Mouse (Mus musculus) inflammation-experienced regulatory T-cells, adult 6 months (primary cell): ENCODE data around the gene Ppcs. TPM values are rescaled to one million over a fixed set of nuclear protein-coding genes. Genes with fewer than 3 reads are reported as not detected.

Source experiments
- ATAC-seq: one replicate; pipeline ENCODE4 v1.8.0; 2017
- polyA plus RNA-seq, 3 experiments: library from polyadenylated mRNA; unstranded; fragments of 100-300 nt; shearing (Covaris generic); gene quantifications; one replicate each; pipeline ENCODE4 v1.2.1; 2017

Ppcs gene
- 10 to 100 TPM; 58.2 to 69.1 (median 59.0) TPM for polyA plus RNA-seq

DNA sequence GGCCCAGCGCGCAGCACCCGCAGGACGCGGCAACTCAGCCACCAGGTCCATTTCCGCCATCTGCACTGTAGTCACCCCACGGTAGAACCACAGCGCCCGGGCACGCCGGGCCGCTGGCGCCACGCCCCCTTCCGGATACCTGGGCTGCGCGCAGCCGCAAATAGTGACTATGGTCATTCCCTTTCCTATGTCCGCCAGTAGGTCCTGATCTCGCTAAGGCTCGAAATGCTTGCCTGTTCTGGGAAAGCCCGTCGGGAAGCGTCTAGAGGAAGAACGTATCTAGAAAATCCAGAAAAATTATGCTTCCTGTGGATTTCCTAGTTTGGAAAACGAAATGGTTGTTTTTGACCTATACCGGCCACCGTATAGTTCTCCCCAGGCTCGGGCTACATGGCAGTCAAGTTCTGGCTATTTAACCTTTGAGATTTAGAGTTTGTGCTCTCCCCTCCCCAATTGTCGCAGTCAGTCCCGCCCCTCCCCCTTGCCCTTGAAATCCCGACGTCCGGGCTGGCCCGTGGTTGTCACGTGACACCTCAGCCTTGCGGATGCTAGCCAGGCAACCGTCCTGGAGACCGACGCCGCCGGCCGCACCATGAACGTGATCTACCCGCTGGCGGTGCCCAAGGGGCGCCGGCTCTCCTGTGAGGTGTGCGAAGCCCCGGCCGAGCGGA, at the start of gene Ppcs, which contains the start of gene Zmynd12:
TSS of gene Ppcs (minus strand) at position 127 of the 671 bp plus-strand sequence.
TSS of gene Zmynd12 (plus strand) at position 521 of the 671 bp plus-strand sequence.
- peak; percentile 93 for ATAC-seq

DNA sequence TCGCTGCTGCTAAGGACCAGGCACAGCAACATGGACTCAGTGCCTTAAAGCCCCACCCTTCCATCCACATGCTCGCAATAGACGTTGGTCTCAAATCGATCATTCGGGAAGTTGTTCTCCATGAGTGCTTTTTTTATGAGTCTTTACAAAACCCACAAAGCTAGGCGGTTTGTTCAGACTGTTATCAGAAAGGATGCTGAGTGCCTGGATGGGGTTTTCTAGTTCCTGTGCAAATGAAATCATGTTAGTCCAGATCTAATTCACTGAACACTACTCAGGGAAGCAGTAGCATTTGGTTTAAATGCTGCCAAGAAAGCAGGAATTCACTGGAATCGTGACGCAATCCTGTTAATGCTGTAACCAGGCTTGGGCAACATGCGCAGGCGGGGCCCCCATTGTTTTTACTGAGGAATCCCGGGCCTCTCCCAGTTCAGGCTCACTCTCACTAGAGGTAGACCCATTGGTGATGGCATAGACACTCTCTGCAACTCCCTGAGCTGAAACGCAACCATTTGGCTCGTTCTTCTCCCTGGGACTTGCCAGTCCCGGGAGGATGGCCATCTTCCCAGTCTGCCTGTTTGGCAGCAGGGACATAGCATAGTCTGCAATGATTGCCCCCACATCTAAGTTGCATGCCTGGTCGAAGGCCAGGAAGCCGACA, 45.6 kb upstream of the Ppcs start:
- ATAC-seq = no peak

DNA sequence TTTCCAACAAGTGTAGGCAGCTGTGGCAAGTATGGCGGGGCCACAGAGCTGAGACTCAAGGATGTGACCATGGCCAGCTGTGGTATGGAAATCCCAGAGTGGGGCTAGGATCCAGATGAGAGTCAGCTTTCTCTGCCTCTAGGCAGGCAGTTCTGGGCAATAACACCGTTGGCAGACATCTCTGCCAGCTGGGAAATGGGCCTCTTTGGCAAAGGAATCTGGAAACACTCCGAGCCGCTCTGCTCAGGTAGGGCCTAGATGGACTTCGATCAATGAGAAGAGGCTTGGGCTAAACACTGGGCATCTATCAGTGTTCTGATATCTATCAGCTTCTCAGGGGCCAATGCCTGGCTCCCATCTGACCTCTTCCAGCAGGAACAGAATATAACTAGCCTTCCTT, 43.6 kb upstream of the Ppcs start:
- no peak for ATAC-seq

DNA sequence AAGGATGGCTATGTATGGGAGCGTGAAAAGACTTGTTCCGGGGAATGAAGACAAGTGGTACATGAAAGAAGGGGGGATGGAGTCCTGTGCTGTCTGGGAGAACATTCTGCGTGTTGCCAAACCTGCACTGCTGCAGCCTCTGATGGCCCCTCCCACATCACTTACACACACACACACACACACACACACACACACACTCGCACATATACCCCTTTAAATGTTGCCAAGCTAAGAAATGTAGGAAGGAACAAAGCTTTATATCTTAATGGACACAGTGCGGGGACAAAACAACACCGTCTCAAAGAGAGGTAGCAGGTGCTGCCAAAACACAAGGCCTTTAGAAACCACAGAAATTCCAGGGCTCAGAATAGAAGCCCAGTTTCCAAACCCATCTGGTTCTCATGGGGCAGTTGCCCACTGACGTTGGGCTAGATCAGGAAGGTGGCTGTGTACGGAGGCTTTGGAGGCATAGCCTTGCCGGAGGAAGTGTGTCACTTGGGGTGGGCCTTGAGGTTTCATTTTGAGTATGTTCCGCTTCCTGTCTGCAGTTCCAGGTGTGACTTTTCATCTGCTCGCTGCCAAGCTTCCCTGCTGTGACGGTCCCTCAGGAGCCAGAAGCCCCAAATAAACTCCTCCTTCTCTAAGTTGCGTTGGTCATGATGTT, 41.7 kb upstream of the Ppcs start:
- peak; percentile 99 for ATAC-seq

DNA sequence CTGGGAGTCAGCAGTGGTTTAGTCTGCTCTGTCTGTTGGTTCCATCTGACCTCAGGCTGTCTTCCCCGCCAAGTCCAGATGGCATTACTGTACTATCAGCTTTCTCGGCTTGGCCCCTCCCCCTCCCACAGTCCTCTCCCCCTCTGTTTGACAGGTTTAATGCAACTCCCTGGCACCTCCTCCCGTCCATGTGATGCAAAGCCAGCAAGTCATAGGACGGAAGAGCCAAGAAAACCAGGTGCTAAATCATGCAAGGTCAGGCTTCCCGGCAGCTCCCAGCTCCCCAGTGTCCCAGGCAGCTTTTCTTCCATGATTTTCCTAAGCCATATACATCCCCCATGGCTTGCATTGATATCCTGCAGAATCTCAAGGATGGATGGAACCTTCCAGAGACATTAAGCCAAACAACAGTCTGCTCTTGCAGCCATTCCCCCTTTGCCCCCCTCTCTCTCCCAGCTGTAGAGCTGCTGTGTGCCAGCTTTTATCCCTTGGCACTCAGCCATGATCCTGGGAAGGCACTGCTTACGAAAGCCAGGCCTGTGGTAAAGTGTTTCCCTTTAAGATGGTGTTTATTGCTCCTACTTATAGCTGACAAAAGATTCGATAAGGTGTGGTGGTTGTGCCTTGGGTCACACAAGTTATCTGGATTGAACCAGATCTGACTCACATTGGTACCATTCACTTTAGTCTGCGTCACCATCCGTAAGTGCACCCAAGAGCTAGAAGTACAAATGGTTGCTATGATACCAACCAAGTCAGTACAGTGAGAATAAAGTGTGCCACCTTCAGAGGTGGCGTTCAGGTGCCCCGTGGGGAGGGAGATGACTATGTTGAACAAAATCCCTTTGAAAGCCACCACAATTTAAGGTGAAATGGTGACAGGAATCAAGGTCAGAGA, 40.9 kb upstream of the Ppcs start:
- ATAC-seq = no peak

DNA sequence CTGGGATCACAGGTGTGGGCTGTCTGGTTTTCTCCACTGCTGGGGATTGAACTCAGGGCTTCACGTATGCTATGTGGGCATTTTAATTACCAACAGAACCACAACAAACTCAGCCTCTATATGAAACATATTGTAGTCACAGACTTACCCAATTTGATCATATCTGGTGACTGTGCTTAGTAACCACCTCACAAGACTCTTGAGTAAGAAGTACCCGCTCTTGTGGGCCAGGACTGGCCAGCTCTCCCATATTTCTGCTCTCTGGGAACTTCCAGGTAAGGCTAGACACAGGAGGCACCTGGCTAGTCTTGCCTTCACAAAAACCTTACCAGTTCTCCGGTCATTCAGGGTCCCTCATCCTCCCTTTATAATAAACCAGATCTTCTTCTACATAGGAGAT, 40.2 kb upstream of the Ppcs start:
- no peak for ATAC-seq

DNA sequence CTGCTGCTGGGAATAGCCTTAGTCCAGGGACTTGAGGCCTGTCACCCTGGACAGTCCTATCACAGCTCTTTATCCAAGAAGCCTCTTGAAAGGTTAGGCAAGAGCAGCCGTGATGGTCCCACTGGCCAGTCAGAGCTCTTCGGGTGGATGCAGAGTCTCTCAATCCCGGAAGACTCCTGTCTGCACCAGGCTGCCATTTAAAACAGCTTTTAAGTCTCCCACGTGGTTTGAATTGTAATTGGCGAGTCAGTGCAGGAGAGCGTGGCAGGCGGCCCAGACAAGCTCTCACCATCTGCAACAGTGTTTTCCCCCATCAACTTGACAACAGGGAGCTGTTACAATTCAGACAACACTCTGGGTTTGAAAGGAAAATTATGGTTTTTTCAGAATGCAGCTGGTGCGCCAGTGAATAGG, 38.5 kb upstream of the Ppcs start:
- no peak for ATAC-seq

DNA sequence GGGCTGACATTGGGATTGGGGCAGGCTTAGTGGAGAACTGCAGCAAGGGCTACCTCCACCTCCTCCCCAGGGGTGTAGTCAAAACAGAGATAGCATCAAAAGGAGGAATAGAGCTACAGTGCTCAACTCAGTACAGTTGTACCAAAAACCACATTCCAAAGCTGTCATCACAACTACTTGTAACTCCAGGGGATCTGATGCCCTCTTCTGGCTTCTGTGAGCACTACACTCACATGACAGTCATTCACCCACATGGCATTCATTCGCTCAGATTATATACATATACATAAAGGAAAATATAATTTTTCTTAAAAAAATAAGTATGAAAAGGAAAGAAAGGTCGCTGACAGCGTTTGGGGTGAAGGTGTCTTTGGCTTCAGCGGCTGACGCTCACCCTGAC, 38.1 kb upstream of the Ppcs start:
- ATAC-seq = no peak

DNA sequence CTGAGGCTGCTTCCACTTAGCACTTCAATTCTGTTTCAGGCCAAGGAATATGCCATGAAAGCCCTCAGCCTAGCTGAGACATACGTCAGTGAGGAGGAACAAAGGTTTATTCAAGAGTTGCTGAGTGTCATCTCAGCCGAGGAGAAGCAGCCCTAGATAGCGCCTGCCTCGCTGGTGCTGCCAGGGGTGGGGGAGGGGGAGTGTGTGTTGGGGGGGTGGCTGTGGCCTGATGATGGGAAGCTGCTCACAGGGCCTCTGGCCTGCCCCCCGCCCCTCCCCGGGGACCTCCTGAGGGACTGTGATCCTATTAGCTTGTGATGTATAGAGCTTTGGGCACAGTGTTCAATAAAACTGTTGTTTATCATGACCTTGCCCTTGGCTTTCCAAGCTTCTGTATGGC, 31.3 kb upstream of the Ppcs start:
- no peak for ATAC-seq

DNA sequence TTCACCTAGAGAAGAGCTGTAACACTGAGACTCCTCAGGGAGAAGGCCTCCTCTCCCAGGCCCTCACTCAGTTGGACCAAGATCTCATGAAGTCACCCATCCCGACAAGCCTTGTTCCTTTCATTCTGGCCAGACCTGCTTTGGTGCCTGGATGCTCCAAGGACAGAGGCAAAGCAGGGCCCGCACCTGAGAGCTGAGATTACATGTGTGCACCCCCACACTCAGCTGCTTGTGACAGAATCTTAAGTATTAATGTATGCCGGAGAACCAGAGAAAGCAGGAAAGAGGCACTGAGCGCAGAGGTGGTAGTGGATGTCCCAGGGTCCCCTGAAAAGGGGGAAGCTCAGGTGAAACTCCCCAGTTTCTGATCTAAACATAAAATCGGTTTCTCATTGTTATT, 30.9 kb upstream of the Ppcs start:
- no peak for ATAC-seq

DNA sequence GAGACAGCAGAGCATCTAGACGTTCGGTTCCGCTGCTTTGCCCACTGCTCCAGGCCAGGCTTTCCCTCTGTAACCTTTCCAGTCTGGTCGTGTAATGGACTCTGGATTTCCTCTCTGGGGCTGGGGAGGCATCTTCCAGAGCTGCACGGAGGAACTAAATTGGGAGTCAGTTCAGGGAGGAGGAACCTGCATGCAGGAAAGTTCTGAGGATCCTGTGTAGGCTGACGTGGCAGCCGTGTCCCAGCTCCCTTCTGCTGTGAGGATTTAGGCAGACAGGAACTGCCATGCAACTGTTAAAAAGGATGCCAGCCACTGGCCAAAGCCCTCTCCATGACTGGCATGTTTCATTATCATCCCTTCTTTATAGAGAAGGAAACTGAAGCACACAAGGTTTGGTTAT, 28.2 kb upstream of the Ppcs start:
- ATAC-seq = no peak

DNA sequence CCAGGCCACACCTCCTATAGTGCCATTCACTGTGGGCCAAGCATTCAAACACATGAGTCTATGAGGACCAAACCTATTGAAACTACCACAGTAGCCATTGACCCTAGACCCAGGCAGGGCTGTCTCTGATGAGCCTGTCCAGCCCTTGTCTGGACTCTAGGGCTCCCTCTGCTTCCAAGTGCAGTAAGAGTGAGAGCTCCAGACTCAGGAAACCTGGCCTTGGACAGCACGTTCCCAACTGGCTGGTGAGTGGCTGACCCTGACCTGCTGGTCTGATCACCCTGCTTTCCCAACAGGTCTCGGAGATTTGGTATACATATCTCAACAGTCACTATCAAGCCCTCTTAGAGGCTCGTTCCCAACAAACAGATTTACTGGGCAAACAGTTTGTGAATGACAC, 25.6 kb upstream of the Ppcs start:
- no peak for ATAC-seq

DNA sequence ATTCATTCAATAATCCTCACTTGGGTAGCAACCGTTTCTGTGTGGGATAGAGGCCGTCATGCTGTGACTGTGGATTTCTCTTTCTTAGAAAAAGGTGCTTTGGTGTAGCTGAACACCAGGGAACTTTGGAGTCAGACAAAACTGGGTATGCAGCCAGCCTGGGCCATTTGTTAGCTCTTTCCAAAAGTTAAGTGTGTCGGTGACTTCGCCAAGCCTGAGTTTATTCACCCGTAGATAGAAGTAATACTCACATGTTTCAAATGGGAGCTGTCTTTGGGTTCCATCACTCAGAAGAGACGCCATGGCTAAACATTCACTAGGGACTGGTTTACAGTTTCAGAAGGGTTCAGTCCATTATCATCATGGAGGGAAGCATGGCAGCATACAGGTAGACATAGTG, 25.0 kb upstream of the Ppcs start:
- no peak for ATAC-seq

DNA sequence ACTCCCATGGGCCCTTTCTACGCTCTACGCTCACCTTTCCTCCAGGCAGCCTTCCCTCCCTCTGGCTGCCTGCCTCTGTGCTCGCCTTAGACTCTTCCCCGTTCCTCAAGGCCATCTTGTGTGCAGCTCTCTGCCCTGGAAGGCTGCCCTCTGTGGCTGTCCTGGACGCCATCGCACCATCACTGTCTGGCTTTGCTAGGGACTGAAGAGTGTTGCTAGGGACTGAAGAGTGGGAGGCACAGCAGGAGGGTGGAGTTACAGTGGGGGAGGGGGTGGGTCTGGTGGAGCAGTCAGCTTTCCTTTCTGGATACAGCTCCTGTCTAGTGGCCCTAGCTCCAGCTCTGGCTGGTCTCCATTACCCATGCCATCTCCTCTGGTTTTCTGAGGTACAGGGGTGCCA, 20.3 kb upstream of the Ppcs start:
- no peak for ATAC-seq

DNA sequence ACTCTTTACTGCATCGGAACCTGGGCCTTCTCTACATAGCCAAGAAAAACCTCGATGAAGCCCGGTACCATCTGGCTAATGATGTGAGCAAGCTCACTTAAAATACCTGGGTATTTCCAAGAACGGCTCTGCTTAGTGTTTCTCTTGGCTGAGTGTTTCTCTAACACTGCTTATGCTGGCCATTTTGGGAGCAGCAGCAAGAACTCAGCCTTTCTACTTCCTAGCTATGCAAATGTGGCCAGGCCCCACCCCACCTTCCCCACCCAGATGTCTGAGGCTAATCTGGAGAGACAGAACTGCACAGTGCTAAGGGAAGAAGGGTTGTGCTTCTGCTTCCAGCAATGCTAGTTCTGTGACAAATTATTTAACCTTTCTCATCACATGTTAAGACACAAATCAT, 19.6 kb upstream of the Ppcs start:
- ATAC-seq = no peak

DNA sequence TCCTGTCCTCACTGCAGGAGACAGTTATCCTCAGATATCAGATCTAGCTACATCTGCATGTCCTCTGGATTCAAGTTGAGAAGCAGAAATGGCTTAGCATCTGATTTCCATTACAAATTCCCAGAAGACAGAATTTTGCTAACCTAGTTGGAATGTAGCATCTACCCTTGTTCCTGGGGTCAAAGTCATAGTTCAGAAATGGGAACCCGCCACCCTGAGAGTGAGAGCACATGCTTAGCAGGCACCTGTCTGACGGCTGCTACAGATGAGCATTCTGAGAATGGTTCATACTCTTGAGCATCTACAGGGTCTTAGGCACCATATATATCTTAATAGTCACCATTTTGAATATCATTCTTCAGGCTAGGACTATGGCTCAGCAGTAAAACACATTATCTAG, 15.7 kb upstream of the Ppcs start:
- no peak for ATAC-seq

DNA sequence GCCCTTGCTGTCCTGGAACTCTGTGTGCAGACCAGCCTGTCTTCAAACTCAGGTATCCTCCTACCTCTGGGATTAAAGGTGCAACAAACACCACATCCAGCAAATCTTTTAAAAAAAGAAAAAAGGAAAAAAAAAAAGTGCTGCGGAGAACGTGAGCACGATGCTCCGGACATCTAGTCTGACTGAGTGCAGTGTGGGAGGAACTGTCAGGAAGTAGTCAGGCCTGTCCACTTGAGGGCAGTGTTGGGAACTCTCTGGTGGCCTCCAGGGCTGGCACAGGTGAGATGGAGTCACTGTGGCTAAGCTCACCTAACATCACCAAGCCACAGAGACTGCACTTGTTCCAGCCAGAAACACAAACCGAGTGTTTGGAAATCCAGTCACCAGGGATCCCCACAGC, 8.5 kb upstream of the Ppcs start:
- ATAC-seq = peak; percentile 76

DNA sequence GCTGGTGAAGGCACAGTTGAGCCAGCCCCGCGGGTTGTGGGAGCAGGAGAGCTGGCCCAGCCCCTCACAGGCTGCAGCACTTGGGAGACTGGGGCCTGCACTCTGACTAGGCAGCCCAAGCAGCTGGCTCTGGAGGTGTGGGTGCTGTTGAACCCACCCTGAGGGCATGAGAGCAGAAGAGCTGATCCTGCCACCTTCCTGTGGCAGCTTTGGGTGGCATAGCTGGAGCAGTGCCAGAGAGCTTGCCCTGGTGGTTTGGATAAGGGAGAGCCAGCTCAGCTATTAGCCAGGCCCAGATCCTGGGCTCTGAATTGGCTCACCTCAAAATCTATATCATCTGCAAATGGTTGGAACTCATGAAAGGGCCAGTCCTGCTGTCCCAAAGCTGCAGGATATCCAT, 5.5 kb upstream of the Ppcs start:
- ATAC-seq = no peak

DNA sequence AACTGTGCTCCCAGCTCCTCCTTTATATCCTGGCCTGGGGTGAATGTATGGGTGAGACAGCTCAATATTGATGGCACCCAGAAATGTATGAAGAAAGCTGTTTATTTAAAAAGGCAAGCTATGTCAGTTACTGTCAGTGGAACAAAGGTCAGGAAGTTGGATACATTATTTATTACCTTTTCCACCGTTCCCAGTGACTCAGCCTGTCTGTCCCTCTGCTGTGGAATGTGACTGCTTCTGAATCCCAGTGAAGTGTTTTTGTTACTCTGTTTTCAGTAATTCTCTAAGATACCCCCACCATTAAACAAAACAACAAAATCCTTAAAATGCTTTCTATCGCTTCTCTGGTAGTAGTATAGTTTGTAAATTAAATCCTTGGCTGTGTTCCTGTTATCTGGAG, 3.4 kb upstream of the Ppcs start:
- no peak for ATAC-seq

DNA sequence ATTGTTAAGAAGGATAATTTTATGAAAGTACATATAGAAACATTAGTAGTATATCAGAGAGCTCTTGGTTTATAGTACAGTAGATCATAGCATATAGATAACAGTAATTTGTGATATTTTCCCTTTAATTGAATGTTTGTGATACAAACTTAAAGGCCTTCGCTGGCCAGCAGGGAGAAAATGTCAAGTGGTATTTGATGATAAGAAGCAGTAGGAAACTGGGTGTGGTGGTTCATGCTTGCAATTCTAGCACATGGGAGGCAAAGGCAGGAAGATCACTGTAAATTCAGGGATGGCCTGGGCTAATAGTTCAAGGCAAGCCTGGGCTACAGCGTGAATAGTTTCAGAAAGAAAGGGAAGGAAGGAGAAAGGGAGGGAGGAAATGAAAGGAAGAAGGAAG, 2.9 kb upstream of the Ppcs start:
- ATAC-seq = no peak

DNA sequence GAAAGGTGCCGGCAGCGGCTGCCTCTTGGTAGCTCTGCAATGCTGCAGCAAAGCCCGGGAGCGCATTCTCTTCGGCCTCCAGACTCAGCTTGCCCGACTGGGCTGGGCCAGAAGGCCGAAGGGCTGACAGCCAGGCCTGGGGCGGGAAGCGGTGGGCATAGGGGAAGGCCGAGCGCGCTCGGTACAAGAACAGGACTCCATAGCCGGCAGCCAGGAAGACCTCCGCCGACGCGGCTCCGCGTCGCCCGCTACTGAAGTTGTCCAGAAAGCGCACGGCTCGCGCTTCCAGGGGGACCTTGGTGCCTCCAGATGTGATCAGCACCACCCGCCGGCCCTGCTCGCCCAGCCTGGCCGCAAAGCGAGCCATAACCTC, 313 bp downstream of the Ppcs start:
- ATAC-seq = peak; percentile 49

DNA sequence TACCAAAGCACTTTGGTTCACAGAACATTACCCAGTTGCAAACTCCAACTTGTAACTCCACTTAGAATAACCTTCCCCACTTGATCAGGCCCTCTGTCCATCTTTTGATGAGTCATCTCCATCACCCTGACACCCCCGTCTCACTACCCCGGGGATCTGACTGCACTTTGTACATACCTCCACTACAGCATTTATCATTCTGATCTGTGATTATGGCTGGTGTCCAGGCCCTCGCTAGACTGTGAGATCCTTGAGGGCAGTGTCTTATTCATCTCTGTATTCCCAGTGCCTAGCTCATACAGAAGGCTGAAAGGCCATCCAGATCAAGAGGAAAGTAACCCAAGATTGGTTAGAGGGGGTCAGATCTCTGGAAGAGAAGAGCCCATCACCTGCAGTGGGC, 1.0 kb downstream of the Ppcs start:
- no peak for ATAC-seq

DNA sequence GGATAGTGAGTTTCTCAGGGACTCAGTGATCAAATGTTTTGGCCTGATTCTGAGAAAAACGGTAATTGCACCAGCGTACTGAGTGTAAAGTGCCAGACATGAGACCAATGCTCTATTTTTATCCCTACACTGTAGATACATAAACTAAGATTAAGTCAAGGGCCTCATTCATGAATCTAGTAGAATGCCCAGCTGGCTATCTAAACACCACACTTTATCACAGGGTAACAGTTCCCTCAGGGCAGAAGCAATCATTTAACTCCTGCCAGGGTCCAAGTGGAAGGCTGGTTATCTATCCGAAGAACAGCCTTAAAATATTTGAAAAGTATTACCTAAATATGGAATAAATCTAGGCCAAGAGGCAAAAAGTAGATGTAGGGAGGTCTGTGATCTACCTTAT, 4.3 kb downstream of the Ppcs start:
- ATAC-seq = no peak
